14 mouse cellular contexts compared by ENCODE assay signal in genomic region chr3:89623531-89623930, GRCm38 (mm10).
DNase-seq lines count a peak whose midpoint lies in the region; ATAC-seq and TF ChIP-seq lines count a peak whose summit lies in the region.
"Had no signal": no experiment of that assay in that cellular context is flagged by ENCODE, and none has a peak within 500 bp of the region (broad histone marks: within the 10 kb centered on the region; RNA-seq: fewer than 3 reads in every experiment).

No protein-coding gene starts in this region.

- DNase-seq in hindbrain, embryonic 10.5 days (ENCODE audit: low spot score) = no peak
- no peak for DNase-seq in hindbrain, embryonic 14.5 days (ENCODE audit: low spot score)
- DNase-seq in brain, embryonic 14.5 days (ENCODE audit: low read depth) = no peak
- no peak for DNase-seq in cerebellum, adult 11-12 months
- DNase-seq: cerebellum, postnatal 25 days; gastrocnemius, postnatal 14 days; right cerebral cortex, postnatal 25 days; thymus, postnatal 14 days had no signal

- H3K4me1 ChIP-seq in hindbrain, embryonic 10.5 days (replicated peaks) = peaks cover 69% of the 10 kb centered on the region
- H3K4me1 ChIP-seq in hindbrain, embryonic 14.5 days (replicated peaks; ENCODE audit: control insufficient read depth, insufficient read depth, low read length) = peaks cover 33% of the 10 kb centered on the region
- H3K4me1 ChIP-seq in midbrain, embryonic 12.5 days = peaks cover 51% of the 10 kb centered on the region
- peaks cover 65% of the 10 kb centered on the region for H3K4me1 ChIP-seq in midbrain, embryonic 13.5 days (replicated peaks)
- H3K4me1 ChIP-seq in forebrain, embryonic 15.5 days = peaks cover 47% of the 10 kb centered on the region
- H3K4me1 ChIP-seq: embryonic facial prominence, embryonic 15.5 days; liver, embryonic 12.5 days had no signal

- no peaks in the 10 kb centered on the region for H3K27me3 ChIP-seq in hindbrain, embryonic 10.5 days (ENCODE audit: insufficient read depth, poor library complexity, severe bottlenecking)
- no peaks in the 10 kb centered on the region for H3K27me3 ChIP-seq in hindbrain, embryonic 14.5 days (ENCODE audit: control insufficient read depth, insufficient read depth, low read length)
- H3K27me3 ChIP-seq in midbrain, embryonic 12.5 days = no peaks in the 10 kb centered on the region
- no peaks in the 10 kb centered on the region for H3K27me3 ChIP-seq in midbrain, embryonic 13.5 days
- no peaks in the 10 kb centered on the region for H3K27me3 ChIP-seq in forebrain, embryonic 15.5 days
- H3K27me3 ChIP-seq: embryonic facial prominence, embryonic 15.5 days; liver, embryonic 12.5 days had no signal

- no peak for ATAC-seq in hindbrain, embryonic 14.5 days (ENCODE audit: low FRiP score)
- ATAC-seq in midbrain, embryonic 12.5 days (ENCODE audit: low FRiP score, low read depth) = no peak
- no peak for ATAC-seq in midbrain, embryonic 13.5 days
- no peak for ATAC-seq in forebrain, embryonic 15.5 days (replicated peaks)
- ATAC-seq: liver, embryonic 12.5 days had no signal

- H3K27ac ChIP-seq in hindbrain, embryonic 10.5 days = peak overlapping the region; percentile 86
- H3K27ac ChIP-seq in hindbrain, embryonic 14.5 days = no peak overlapping the region
- H3K27ac ChIP-seq in midbrain, embryonic 12.5 days (replicated peaks) = peak overlapping the region; percentile 35
- H3K27ac ChIP-seq in midbrain, embryonic 13.5 days = no peak overlapping the region
- H3K27ac ChIP-seq in forebrain, embryonic 15.5 days (replicated peaks) = peak overlapping the region; percentile 89; the same call in 1 of the 2 replicates
- H3K27ac ChIP-seq: embryonic facial prominence, embryonic 15.5 days; layer of hippocampus, adult 2 months; liver, embryonic 12.5 days had no signal

- H3K36me3 ChIP-seq in hindbrain, embryonic 10.5 days = no peaks in the 10 kb centered on the region
- no peaks in the 10 kb centered on the region for H3K36me3 ChIP-seq in hindbrain, embryonic 14.5 days (replicated peaks; ENCODE audit: control insufficient read depth, insufficient read depth)
- no peaks in the 10 kb centered on the region for H3K36me3 ChIP-seq in midbrain, embryonic 12.5 days
- H3K36me3 ChIP-seq in midbrain, embryonic 13.5 days = no peaks in the 10 kb centered on the region
- no peaks in the 10 kb centered on the region for H3K36me3 ChIP-seq in forebrain, embryonic 15.5 days
- H3K36me3 ChIP-seq: embryonic facial prominence, embryonic 15.5 days; liver, embryonic 12.5 days had no signal

- WGBS in hindbrain, embryonic 10.5 days = 18% methylated on average over 4 of the region's 4 CpGs
- WGBS in hindbrain, embryonic 14.5 days = 21% methylated on average over 4 of the region's 4 CpGs
- WGBS in midbrain, embryonic 12.5 days = 20% methylated on average over 4 of the region's 4 CpGs
- WGBS in midbrain, embryonic 13.5 days = 19% methylated on average over 4 of the region's 4 CpGs
- WGBS in forebrain, embryonic 15.5 days = 28% methylated on average over 4 of the region's 4 CpGs

- no peak overlapping the region for H3K9ac ChIP-seq in hindbrain, embryonic 14.5 days
- H3K9ac ChIP-seq in midbrain, embryonic 12.5 days (replicated peaks) = no peak overlapping the region
- H3K9ac ChIP-seq in midbrain, embryonic 13.5 days (replicated peaks) = no peak overlapping the region
- H3K9ac ChIP-seq in forebrain, embryonic 15.5 days (replicated peaks) = no peak overlapping the region
- H3K9ac ChIP-seq: embryonic facial prominence, embryonic 15.5 days; liver, embryonic 12.5 days had no signal

- no peaks in the 10 kb centered on the region for H3K9me3 ChIP-seq in hindbrain, embryonic 10.5 days
- no peaks in the 10 kb centered on the region for H3K9me3 ChIP-seq in hindbrain, embryonic 14.5 days (ENCODE audit: control insufficient read depth, low read length)
- H3K9me3 ChIP-seq in midbrain, embryonic 12.5 days = no peaks in the 10 kb centered on the region
- H3K9me3 ChIP-seq in midbrain, embryonic 13.5 days = no peaks in the 10 kb centered on the region
- H3K9me3 ChIP-seq in forebrain, embryonic 15.5 days = no peaks in the 10 kb centered on the region
- H3K9me3 ChIP-seq: embryonic facial prominence, embryonic 15.5 days; liver, embryonic 12.5 days had no signal

- no peak overlapping the region for H3K4me3 ChIP-seq in hindbrain, embryonic 10.5 days
- H3K4me3 ChIP-seq in hindbrain, embryonic 14.5 days (replicated peaks; ENCODE audit: low read length) = no peak overlapping the region
- H3K4me3 ChIP-seq in midbrain, embryonic 12.5 days = no peak overlapping the region
- no peak overlapping the region for H3K4me3 ChIP-seq in midbrain, embryonic 13.5 days (replicated peaks)
- H3K4me3 ChIP-seq in forebrain, embryonic 15.5 days = no peak overlapping the region
- H3K4me3 ChIP-seq: embryonic facial prominence, embryonic 15.5 days; layer of hippocampus, adult 2 months; liver, embryonic 12.5 days had no signal

- peak; percentile 12; the same call in 1 of the 2 replicates for TF ChIP-seq CTCF in brain, embryonic 14.5 days (IDR thresholded peaks at IDR 0.05; ENCODE audit: borderline replicate concordance, extremely low read depth, insufficient read depth, insufficient read length)

- H3K4me2 ChIP-seq in hindbrain, embryonic 14.5 days (replicated peaks) = no peak overlapping the region
- no peak overlapping the region for H3K4me2 ChIP-seq in midbrain, embryonic 12.5 days (replicated peaks)
- no peak overlapping the region for H3K4me2 ChIP-seq in midbrain, embryonic 13.5 days (replicated peaks)
- no peak overlapping the region for H3K4me2 ChIP-seq in forebrain, embryonic 15.5 days (replicated peaks)
- H3K4me2 ChIP-seq: embryonic facial prominence, embryonic 15.5 days; liver, embryonic 12.5 days had no signal

- TF ChIP-seq POLR2A in brain, embryonic 14.5 days (IDR thresholded peaks at IDR 0.05; ENCODE audit: borderline replicate concordance, extremely low read depth, insufficient read depth, insufficient read length, poor library complexity, severe bottlenecking) = no peak

Comparison
In these comparisons a context has a peak if more than half of its experiments do, and no peak if none do; other contexts are left out.
1. H3K27ac ChIP-seq: peak in hindbrain, embryonic 10.5 days (single experiment), midbrain, embryonic 12.5 days (single experiment) and forebrain, embryonic 15.5 days (single experiment); none in hindbrain, embryonic 14.5 days (single experiment) and midbrain, embryonic 13.5 days (single experiment).